Mouse (Mus musculus): ENCODE measurements around the gene Ccdc141. TPM values are rescaled to one million over a fixed set of nuclear protein-coding genes. Genes with fewer than 3 reads are reported as not detected.

The Ccdc141 gene
- 4.8 and 5.5 TPM in 2 replicates for polyA plus RNA-seq (2014; fragmentation: Nextera tagmentation; extraction: Ambion mirVana)

GRCm38 (mm10) chr2:77170633-77171105 lies at the start of gene Ccdc141:
Ccdc141 (minus strand) TSS chr2:77170636.
- H3K9ac ChIP-seq (ENCODE audit: low read depth, low read length), result peak within 1 kb of the TSS; percentile 45; the same call in 1 of the 2 replicates
- WGBS, result 20% methylated on average over 3 of the region's 6 CpGs
- H3K9me3 ChIP-seq (ENCODE audit: control insufficient read depth, low read length), result no peaks in the 10 kb centered on the region
- no peak within 1 kb of the TSS for H3K27ac ChIP-seq (ENCODE audit: low read depth, low read length)
- H3K4me2 ChIP-seq (replicated peaks; ENCODE audit: low read depth, low read length), result peak within 1 kb of the TSS; percentile 64
- H3K4me1 ChIP-seq (replicated peaks; ENCODE audit: control insufficient read depth, insufficient read depth, low read length), result 0 out of 2 replicates have a peak, but pooled peaks cover 2% of the 10 kb centered on the region
- H3K27me3 ChIP-seq (ENCODE audit: control insufficient read depth, insufficient read depth, low read length), result no peaks in the 10 kb centered on the region
- DNase-seq (ENCODE audit: low spot score) (no peak), ATAC-seq (ENCODE audit: low FRiP score) (no peak)
- H3K4me3 ChIP-seq (ENCODE audit: low read depth, low read length), result peak within 1 kb of the TSS; percentile 35
- no peaks in the 10 kb centered on the region for H3K36me3 ChIP-seq (ENCODE audit: control insufficient read depth, insufficient read depth, low read length)

DNA sequence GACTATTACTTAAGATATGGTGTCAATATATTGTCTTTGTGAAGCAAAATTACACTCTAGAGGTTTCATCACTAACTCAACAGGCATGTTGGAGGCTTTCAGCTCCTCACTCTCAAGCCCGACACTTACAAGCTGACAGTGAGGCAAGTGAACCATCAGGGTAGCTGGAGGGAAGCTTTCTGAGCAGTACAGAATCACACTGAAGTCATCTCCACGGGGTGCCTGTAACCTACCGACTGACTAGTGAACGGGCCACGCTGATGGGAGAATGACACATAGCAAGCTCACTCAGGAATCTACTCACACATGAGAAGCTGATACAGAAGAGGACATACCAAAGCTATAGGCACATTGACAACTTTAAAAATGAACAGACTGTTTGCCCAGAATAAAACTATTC lies 42.4 kb upstream of the Ccdc141 start:
- Histone ChIP-seq H3K9me3 (ENCODE audit: control insufficient read depth, low read length) (no peaks in the 10 kb centered on the region), H3K27ac (ENCODE audit: low read depth, low read length) (no peak overlapping the region), H3K27me3 (ENCODE audit: control insufficient read depth, insufficient read depth, low read length) (no peaks in the 10 kb centered on the region), H3K36me3 (ENCODE audit: control insufficient read depth, insufficient read depth, low read length) (0 out of 2 replicates have a peak, but pooled peaks cover 3% of the 10 kb centered on the region), H3K4me3 (ENCODE audit: low read depth, low read length) (no peak overlapping the region), H3K9ac (ENCODE audit: low read depth, low read length) (no peak overlapping the region), H3K4me1 (replicated peaks; ENCODE audit: control insufficient read depth, insufficient read depth, low read length) (no peaks in the 10 kb centered on the region), H3K4me2 (replicated peaks; ENCODE audit: low read depth, low read length) (no peak overlapping the region)
- DNase-seq (ENCODE audit: low spot score) (no peak), ATAC-seq (ENCODE audit: low FRiP score) (no peak)
- 74% methylated on average over 5 of the region's 5 CpGs for WGBS

DNA sequence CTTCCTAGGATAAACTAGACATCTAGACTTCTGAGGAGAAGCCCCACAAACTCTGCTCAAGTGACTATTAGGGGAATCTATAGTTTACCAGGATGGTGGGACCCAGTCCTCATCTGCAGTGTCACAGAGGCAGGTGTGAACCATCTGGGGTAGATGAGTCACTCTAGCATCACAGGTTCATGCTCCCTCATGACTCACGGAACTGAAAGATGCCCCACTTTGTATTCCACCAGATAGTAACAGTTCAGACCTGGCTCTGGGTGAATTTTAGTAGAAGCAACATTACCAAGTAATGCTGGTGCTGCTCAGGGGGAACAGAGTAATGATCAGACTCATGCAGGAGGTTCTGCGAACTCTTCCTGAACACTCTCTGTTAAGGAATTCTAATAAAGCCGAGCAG lies 36.5 kb upstream of the Ccdc141 start:
- no peaks in the 10 kb centered on the region for H3K27me3 ChIP-seq (ENCODE audit: control insufficient read depth, insufficient read depth, low read length)
- H3K27ac ChIP-seq (ENCODE audit: low read depth, low read length), result no peak overlapping the region
- no peaks in the 10 kb centered on the region for H3K9me3 ChIP-seq (ENCODE audit: control insufficient read depth, low read length)
- no peak overlapping the region for H3K4me2 ChIP-seq (replicated peaks; ENCODE audit: low read depth, low read length)
- WGBS, result 95% methylated on average over 3 of the region's 3 CpGs
- no peak overlapping the region for H3K4me3 ChIP-seq (ENCODE audit: low read depth, low read length)
- peaks cover 7% of the 10 kb centered on the region; the same call in 1 of the 2 replicates for H3K36me3 ChIP-seq (ENCODE audit: control insufficient read depth, insufficient read depth, low read length)
- ATAC-seq (ENCODE audit: low FRiP score), result no peak
- DNase-seq (ENCODE audit: low spot score), result no peak
- no peak overlapping the region for H3K9ac ChIP-seq (ENCODE audit: low read depth, low read length)
- no peaks in the 10 kb centered on the region for H3K4me1 ChIP-seq (replicated peaks; ENCODE audit: control insufficient read depth, insufficient read depth, low read length)

DNA sequence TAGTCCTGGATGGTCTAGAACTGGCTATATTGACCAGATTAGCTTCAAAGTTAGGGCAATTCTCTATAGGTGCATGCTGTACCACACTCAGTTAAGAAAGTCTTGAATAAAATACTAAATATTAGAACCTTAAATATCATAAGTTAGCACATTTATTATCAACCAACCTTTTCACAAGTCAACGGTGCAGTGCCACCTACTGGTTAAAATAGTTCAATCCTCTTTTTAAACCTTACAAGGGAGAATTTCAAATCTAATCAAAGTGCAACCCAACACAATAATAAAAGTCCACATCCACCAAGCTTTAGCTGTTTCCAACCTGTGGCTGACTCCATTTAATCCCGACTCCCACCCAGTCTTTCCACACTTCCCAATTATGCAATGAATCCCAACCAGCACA lies 33.5 kb upstream of the Ccdc141 start:
- H3K4me2 ChIP-seq (replicated peaks; ENCODE audit: low read depth, low read length), result no peak overlapping the region
- H3K36me3 ChIP-seq (ENCODE audit: control insufficient read depth, insufficient read depth, low read length), result peaks cover 3% of the 10 kb centered on the region; the same call in 1 of the 2 replicates
- no peak for ATAC-seq (ENCODE audit: low FRiP score)
- no peaks in the 10 kb centered on the region for H3K4me1 ChIP-seq (replicated peaks; ENCODE audit: control insufficient read depth, insufficient read depth, low read length)
- no peaks in the 10 kb centered on the region for H3K27me3 ChIP-seq (ENCODE audit: control insufficient read depth, insufficient read depth, low read length)
- no peak overlapping the region for H3K4me3 ChIP-seq (ENCODE audit: low read depth, low read length)
- no peak overlapping the region for H3K27ac ChIP-seq (ENCODE audit: low read depth, low read length)
- no peaks in the 10 kb centered on the region for H3K9me3 ChIP-seq (ENCODE audit: control insufficient read depth, low read length)
- WGBS, result 63% methylated on average over 2 of the region's 2 CpGs
- no peak overlapping the region for H3K9ac ChIP-seq (ENCODE audit: low read depth, low read length)
- DNase-seq (ENCODE audit: low spot score), result peak; percentile 44

- no peak overlapping the region for H3K9ac ChIP-seq (ENCODE audit: low read depth, low read length)
- H3K4me3 ChIP-seq (ENCODE audit: low read depth, low read length), result no peak overlapping the region
- no peaks in the 10 kb centered on the region for H3K27me3 ChIP-seq (ENCODE audit: control insufficient read depth, insufficient read depth, low read length)
- ATAC-seq (ENCODE audit: low FRiP score) (no peak), DNase-seq (ENCODE audit: low spot score) (no peak)
- H3K36me3 ChIP-seq (ENCODE audit: control insufficient read depth, insufficient read depth, low read length), result peaks cover 3% of the 10 kb centered on the region; the same call in 1 of the 2 replicates
- H3K4me1 ChIP-seq (replicated peaks; ENCODE audit: control insufficient read depth, insufficient read depth, low read length), result no peaks in the 10 kb centered on the region
- H3K9me3 ChIP-seq (ENCODE audit: control insufficient read depth, low read length), result no peaks in the 10 kb centered on the region
- H3K4me2 ChIP-seq (replicated peaks; ENCODE audit: low read depth, low read length), result no peak overlapping the region
- WGBS, result 93% methylated on average over 1 of the region's 1 CpGs
- no peak overlapping the region for H3K27ac ChIP-seq (ENCODE audit: low read depth, low read length)
Observed at GRCm38 (mm10) chr2:77201900-77202299, 31.5 kb upstream of the Ccdc141 start.

DNA sequence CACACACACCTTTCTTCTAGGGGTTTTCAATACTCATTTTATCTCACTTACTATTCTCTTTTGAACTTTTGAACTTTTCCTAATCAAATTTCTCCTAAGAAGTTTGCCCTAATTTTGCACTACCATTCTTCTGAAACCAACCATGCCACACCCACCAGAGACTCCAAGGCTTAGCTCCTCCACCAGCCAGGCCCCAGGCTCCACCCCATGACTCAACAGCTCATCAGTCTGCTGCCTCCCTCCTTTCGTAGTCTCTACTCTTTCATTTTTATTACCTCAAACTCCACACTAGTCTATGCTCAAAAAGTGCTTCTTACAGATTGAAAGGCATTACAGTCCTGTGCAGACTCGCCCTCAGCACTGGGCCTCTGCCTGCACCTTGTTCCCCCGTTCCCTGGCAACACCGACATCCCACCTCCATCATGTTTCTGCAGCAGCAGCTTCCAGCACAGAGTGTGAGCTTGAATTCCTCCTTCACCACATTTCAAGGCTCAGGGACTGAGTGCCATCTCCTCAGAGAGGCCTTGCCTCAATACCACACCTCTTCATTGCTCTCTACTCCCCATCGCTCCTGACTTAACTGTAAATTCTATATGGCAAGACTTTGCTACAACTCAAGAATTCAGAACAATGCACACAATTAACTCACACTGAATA lies 30.6 kb upstream of the Ccdc141 start:
- Histone ChIP-seq H3K9me3 (ENCODE audit: control insufficient read depth, low read length) (no peaks in the 10 kb centered on the region), H3K4me1 (replicated peaks; ENCODE audit: control insufficient read depth, insufficient read depth, low read length) (no peaks in the 10 kb centered on the region), H3K27ac (ENCODE audit: low read depth, low read length) (no peak overlapping the region), H3K4me2 (replicated peaks; ENCODE audit: low read depth, low read length) (no peak overlapping the region), H3K27me3 (ENCODE audit: control insufficient read depth, insufficient read depth, low read length) (no peaks in the 10 kb centered on the region), H3K4me3 (ENCODE audit: low read depth, low read length) (no peak overlapping the region), H3K36me3 (ENCODE audit: control insufficient read depth, insufficient read depth, low read length) (peaks cover 3% of the 10 kb centered on the region; the same call in 1 of the 2 replicates), H3K9ac (ENCODE audit: low read depth, low read length) (no peak overlapping the region)
- no peak for ATAC-seq (ENCODE audit: low FRiP score)
- no peak for DNase-seq (ENCODE audit: low spot score)
- WGBS, result 93% methylated on average over 5 of the region's 5 CpGs

DNA sequence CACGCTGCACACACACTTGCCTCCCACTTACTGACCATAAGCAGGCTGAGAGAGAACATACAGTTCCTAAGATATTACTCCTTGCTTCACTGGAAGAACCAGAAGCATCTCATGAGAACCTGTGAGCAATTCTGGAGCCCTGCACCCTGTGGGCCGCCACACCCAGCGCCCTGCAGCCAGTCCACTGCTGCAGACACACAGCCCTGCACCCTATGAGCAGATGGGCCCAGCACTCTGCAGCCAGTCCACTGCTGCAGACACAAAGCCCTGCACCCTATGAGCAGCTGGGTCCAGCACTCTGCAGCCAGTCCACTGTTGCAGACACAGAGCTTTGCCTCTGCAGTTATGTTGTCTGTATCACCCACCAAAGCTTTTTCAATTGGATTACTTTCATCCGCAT lies 29.9 kb upstream of the Ccdc141 start:
- H3K4me2 ChIP-seq (replicated peaks; ENCODE audit: low read depth, low read length), result no peak overlapping the region
- H3K27me3 ChIP-seq (ENCODE audit: control insufficient read depth, insufficient read depth, low read length), result no peaks in the 10 kb centered on the region
- no peak; the same call in 1 of the 2 replicates for ATAC-seq (ENCODE audit: low FRiP score)
- H3K36me3 ChIP-seq (ENCODE audit: control insufficient read depth, insufficient read depth, low read length), result peaks cover 3% of the 10 kb centered on the region; the same call in 1 of the 2 replicates
- no peak overlapping the region for H3K9ac ChIP-seq (ENCODE audit: low read depth, low read length)
- H3K9me3 ChIP-seq (ENCODE audit: control insufficient read depth, low read length), result no peaks in the 10 kb centered on the region
- DNase-seq (ENCODE audit: low spot score), result no peak
- H3K27ac ChIP-seq (ENCODE audit: low read depth, low read length), result no peak overlapping the region
- no peak overlapping the region for H3K4me3 ChIP-seq (ENCODE audit: low read depth, low read length)
- 95% methylated on average over 4 of the region's 4 CpGs for WGBS
- no peaks in the 10 kb centered on the region for H3K4me1 ChIP-seq (replicated peaks; ENCODE audit: control insufficient read depth, insufficient read depth, low read length)

GRCm38 (mm10) chr2:77198246-77198645 lies 27.8 kb upstream of the Ccdc141 start:
- H3K4me2 ChIP-seq (replicated peaks; ENCODE audit: low read depth, low read length), result no peak overlapping the region
- no peak overlapping the region for H3K4me3 ChIP-seq (ENCODE audit: low read depth, low read length)
- DNase-seq (ENCODE audit: low spot score) (no peak), ATAC-seq (ENCODE audit: low FRiP score) (no peak)
- WGBS, result 73% methylated on average over 5 of the region's 5 CpGs
- H3K36me3 ChIP-seq (ENCODE audit: control insufficient read depth, insufficient read depth, low read length), result peaks cover 3% of the 10 kb centered on the region; the same call in 1 of the 2 replicates
- no peak overlapping the region for H3K27ac ChIP-seq (ENCODE audit: low read depth, low read length)
- H3K9ac ChIP-seq (ENCODE audit: low read depth, low read length), result no peak overlapping the region
- H3K9me3 ChIP-seq (ENCODE audit: control insufficient read depth, low read length), result no peaks in the 10 kb centered on the region
- H3K4me1 ChIP-seq (replicated peaks; ENCODE audit: control insufficient read depth, insufficient read depth, low read length), result no peaks in the 10 kb centered on the region
- H3K27me3 ChIP-seq (ENCODE audit: control insufficient read depth, insufficient read depth, low read length), result no peaks in the 10 kb centered on the region

DNA sequence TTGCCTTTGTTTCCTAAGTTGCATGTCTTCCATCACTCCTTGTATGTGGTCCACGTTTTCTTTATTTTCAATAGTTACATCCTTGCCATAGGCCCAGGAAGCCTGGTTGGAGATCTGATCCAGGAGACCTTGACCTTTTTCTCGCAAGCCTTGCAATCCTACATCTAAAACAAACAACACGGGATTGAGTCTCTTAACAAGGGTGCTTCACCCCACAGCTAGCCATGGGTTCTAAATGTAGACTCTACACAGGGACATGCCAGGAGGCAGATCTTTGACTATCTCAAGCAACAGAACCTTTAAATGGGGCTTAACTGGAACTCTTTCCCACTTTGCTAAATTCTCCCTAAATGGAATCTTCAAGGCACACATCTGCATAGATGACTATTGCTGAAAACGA lies 26.4 kb upstream of the Ccdc141 start:
- ATAC-seq (ENCODE audit: low FRiP score) (no peak), DNase-seq (ENCODE audit: low spot score) (no peak)
- H3K4me3 ChIP-seq (ENCODE audit: low read depth, low read length), result no peak overlapping the region
- H3K27me3 ChIP-seq (ENCODE audit: control insufficient read depth, insufficient read depth, low read length), result no peaks in the 10 kb centered on the region
- H3K27ac ChIP-seq (ENCODE audit: low read depth, low read length), result no peak overlapping the region
- H3K4me2 ChIP-seq (replicated peaks; ENCODE audit: low read depth, low read length), result no peak overlapping the region
- H3K9ac ChIP-seq (ENCODE audit: low read depth, low read length), result no peak overlapping the region
- no peaks in the 10 kb centered on the region for H3K4me1 ChIP-seq (replicated peaks; ENCODE audit: control insufficient read depth, insufficient read depth, low read length)
- H3K9me3 ChIP-seq (ENCODE audit: control insufficient read depth, low read length), result no peaks in the 10 kb centered on the region
- H3K36me3 ChIP-seq (ENCODE audit: control insufficient read depth, insufficient read depth, low read length), result no peaks in the 10 kb centered on the region
- WGBS, result 93% methylated on average over 4 of the region's 4 CpGs

Data from hindbrain, embryonic 11.5 days (tissue).